Mouse (Mus musculus) adrenal gland, postnatal 0 days (tissue): Measurements from ENCODE around the gene Tmem26. TPM values are rescaled to one million over a fixed set of nuclear protein-coding genes. Genes with fewer than 3 reads are reported as not detected.

ENCODE experiments used
- polyA plus RNA-seq: library from polyadenylated mRNA; unstranded; fragments of >200 nt; fragmentation: Nextera tagmentation; extraction: Ambion mirVana; gene quantifications from 2 replicates; pipeline ENCODE4 v1.2.1, GENCODE M21; 2015

The Tmem26 gene
- polyA plus RNA-seq, result 3.7 and 9.2 TPM in 2 replicates

DNA sequence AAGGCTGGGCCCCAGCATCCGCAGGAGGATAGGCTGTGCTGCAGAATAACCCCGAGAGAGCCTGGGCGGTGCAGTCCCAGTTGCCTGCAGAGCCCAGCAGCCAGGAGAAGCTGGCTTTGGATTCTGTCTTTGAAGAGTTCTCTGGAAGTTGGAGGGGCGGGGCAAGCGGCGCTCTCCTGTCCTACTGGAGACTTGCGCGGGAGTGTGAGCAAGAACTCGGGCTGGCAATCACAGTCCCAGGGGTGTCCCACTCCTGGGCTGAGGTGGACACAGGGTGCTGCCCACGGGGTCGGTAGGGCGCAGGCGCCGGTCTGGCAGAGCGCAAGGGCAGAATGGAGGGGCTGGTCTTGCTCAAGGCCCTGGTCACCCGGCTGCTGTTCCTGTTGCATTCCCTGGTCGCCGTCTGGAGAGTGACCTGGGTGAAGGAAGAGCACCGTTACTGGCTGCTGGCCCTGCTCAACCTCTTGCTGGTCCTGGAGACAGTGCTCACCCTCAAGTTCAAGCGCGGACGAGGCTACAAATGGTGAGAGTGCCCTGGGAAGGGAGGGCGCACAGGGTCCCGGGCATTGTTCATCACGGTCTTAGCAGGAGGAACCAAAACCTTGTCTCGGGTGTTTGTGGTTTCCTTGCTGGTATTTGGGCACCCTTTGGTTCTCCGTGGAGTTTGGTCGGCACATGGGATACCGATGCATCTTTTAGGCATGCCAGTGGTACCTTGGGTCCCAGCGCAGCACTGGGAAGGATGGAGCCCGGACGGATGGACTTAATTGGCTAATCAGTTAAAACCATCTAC, at the start of gene Tmem26:
Tmem26 (plus strand) TSS at position 79 of the 793 bp plus-strand sequence.

Other genes starting within 250 kb of the Tmem26 start
- gene Cabcoco1, start 181.8 kb upstream of the Tmem26 start, polyA plus RNA-seq, result 2.1 and 6.7 TPM in 2 replicates